Mouse (Mus musculus) heart, postnatal 25 days (tissue): ENCODE measurements around the gene Sgip1. TPM values are rescaled to one million over a fixed set of nuclear protein-coding genes. Genes with fewer than 3 reads are reported as not detected.

ENCODE experiments used
- DNase-seq: peaks from one replicate; pipeline ENCODE4 v3.0.0; 2022; ENCODE audit warnings: low spot score
- intact Hi-C: fragments of 180-260 bp; cut with DNase I; formaldehyde crosslinking; loops from one replicate; pipeline ENCODE4 v1.15.1; 2025
- total RNA-seq, 2 experiments: library from RNA; stranded (reverse); gene quantifications; 2 replicates each; pipeline ENCODE4 v1.2.3; 2021

Sgip1 gene
- total RNA-seq, 2 experiments from 2014 or later = 0.88 to 1.1 TPM

- no peak for DNase-seq
- intact Hi-C loops = no loop called here
Measured at GRCm38 (mm10) chr4:102990595-102991340, 249.7 kb downstream of the Sgip1 start.

GRCm38 (mm10) chr4:102991685-102992084 lies 250.6 kb downstream of the Sgip1 start:
- DNase-seq = no peak
- intact Hi-C loops = no loop called here

DNA sequence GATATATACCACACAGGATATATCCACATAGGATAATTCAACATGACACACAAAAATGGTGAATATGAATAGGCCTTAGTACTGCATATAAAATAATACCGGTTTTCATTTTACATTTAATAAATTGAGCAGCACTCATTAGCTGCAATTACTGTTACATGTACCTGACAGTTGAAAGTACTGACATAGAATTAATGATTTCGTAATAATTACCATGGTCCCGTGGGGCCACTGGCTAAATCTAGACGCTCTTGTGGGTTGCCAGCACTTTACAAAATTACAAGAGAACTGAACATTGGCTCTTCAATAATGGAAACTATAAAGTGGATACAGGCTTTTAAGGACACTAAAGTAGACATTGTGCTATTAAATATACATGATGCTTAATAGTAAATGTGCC lies 263.6 kb downstream of the Sgip1 start:
- intact Hi-C loops = no loop called here
- no peak for DNase-seq

- intact Hi-C loops = no loop called here
- no peak for DNase-seq
Measured at GRCm38 (mm10) chr4:103005190-103005945, 264.3 kb downstream of the Sgip1 start.

GRCm38 (mm10) chr4:103006266-103006665 lies 265.2 kb downstream of the Sgip1 start:
- intact Hi-C loops = no loop called here
- DNase-seq = no peak

- no peak for DNase-seq
Measured at GRCm38 (mm10) chr4:103006943-103007418, 265.9 kb downstream of the Sgip1 start.

GRCm38 (mm10) chr4:103010734-103011133 lies 269.6 kb downstream of the Sgip1 start:
- intact Hi-C loops = no loop called here

More at GRCm38 (mm10) chr4:103006943-103007418, 265.9 kb downstream of the Sgip1 start:
- intact Hi-C loops = no loop called here

GRCm38 (mm10) chr4:103011823-103012222 lies 270.7 kb downstream of the Sgip1 start:
- intact Hi-C loops = no loop called here
- no peak for DNase-seq

More at GRCm38 (mm10) chr4:103010734-103011133, 269.6 kb downstream of the Sgip1 start:
- no peak for DNase-seq

- no peak for DNase-seq
- intact Hi-C loops = no loop called here
Measured at GRCm38 (mm10) chr4:103013490-103013889, 272.4 kb downstream of the Sgip1 start.

Other genes starting within 250 kb of the Sgip1 start
- not detected for gene Tctex1d1, start 237.3 kb downstream of the Sgip1 start, total RNA-seq